Mouse (Mus musculus) MEL (cell line): Measurements from ENCODE around the gene Eif5a. TPM values are rescaled to one million over a fixed set of nuclear protein-coding genes. Genes with fewer than 3 reads are reported as not detected.
A peak's percentile ranks its signal among the peaks of the same experiment; 100 is the strongest.

Source experiments
- DNase-seq: peaks from one replicate; pipeline ENCODE4 v3.0.0; 2011; ENCODE audit warnings: low read depth, low spot score
- H3K27ac ChIP-seq: 2 replicates; pipeline ENCODE4 v1.5.1; 2012; ENCODE audit warnings: low read depth, mild to moderate bottlenecking, control low read depth, low read length, moderate library complexity; ENCODE audit not compliant: control insufficient read depth
- H3K27me3 ChIP-seq, 2 experiments: fragments of 150-350 bp in 1 of 2; sonication (generic) in 1 of 2; 2 replicates each; pipeline ENCODE4 v1.6.1; 2012; ENCODE audit warnings: low read length in 2 of 2, mild to moderate bottlenecking in 2 of 2, improper control_type of control experiment in 1 of 2, moderate library complexity in 1 of 2; ENCODE audit not compliant: insufficient read depth in 2 of 2, control insufficient read depth in 1 of 2
- H3K36me3 ChIP-seq, 2 experiments: 2 replicates each; pipeline ENCODE4 v1.6.1; 2012 to 2014; ENCODE audit warnings: low read length in 2 of 2, improper control_type of control experiment in 1 of 2, inconsistent platforms in 1 of 2, mild to moderate bottlenecking in 1 of 2; ENCODE audit not compliant: insufficient read depth in 2 of 2, control insufficient read depth in 1 of 2
- H3K4me1 ChIP-seq, 2 experiments: fragments of 150-350 bp in 1 of 2; sonication (generic) in 1 of 2; 2 replicates each; pipeline ENCODE4 v1.6.1; 2012; ENCODE audit warnings: low read length in 2 of 2, improper control_type of control experiment in 1 of 2, mild to moderate bottlenecking in 1 of 2; ENCODE audit not compliant: insufficient read depth in 2 of 2, control insufficient read depth in 1 of 2
- H3K4me3 ChIP-seq, 2 experiments: fragments of 150-350 bp in 1 of 2; sonication (generic) in 1 of 2; 2 replicates each; pipeline ENCODE4 v1.5.1; 2012; ENCODE audit warnings: low read depth in 2 of 2, low read length in 2 of 2, mild to moderate bottlenecking in 2 of 2, moderate library complexity in 2 of 2, control low read depth in 1 of 2, improper control_type of control experiment in 1 of 2; ENCODE audit not compliant: control insufficient read depth in 1 of 2, insufficient read depth in 1 of 2
- H3K79me2 ChIP-seq: 2 replicates; pipeline ENCODE4 v1.6.1; 2012; ENCODE audit warnings: mild to moderate bottlenecking, low read length, moderate library complexity; ENCODE audit not compliant: control insufficient read depth, poor library complexity, insufficient read depth
- H3K9ac ChIP-seq: 2 replicates; pipeline ENCODE4 v1.6.1; 2012; ENCODE audit warnings: low read depth, mild to moderate bottlenecking, control low read depth, low read length, moderate library complexity; ENCODE audit not compliant: control insufficient read depth, poor library complexity, severe bottlenecking
- H3K9me3 ChIP-seq: fragments of 150-350 bp; sonication (generic); replicated peaks from 2 replicates; pipeline ENCODE4 v1.6.1; 2012; ENCODE audit warnings: mild to moderate bottlenecking, low read length, improper control_type of control experiment, moderate library complexity; ENCODE audit not compliant: insufficient read depth
- CHD1 ChIP-seq: IDR thresholded peaks from 2 replicates; pipeline ENCODE4 v1.6.1; 2012; ENCODE audit warnings: low read depth, mild to moderate bottlenecking, inconsistent platforms, low read length, improper control_type of control experiment
- CTCF ChIP-seq, 3 experiments: IDR thresholded peaks in 2 of 3; conservative IDR thresholded peaks in 1 of 3; 2 replicates each; pipeline ENCODE4 v1.5.1; 2011 to 2012; ENCODE audit warnings: low read length in 3 of 3, low read depth in 2 of 3, mild to moderate bottlenecking in 2 of 3, improper control_type of control experiment in 1 of 3, inconsistent platforms in 1 of 3, mixed read lengths in 1 of 3, moderate library complexity in 1 of 3; ENCODE audit not compliant: control insufficient read depth in 1 of 3, insufficient read depth in 1 of 3, poor library complexity in 1 of 3, severe bottlenecking in 1 of 3
- E2F4 ChIP-seq: IDR thresholded peaks from 2 replicates; pipeline ENCODE4 v1.6.1; 2011; ENCODE audit warnings: low read depth, low read length, improper control_type of control experiment, borderline replicate concordance
- ELF1 ChIP-seq: IDR thresholded peaks from 2 replicates; pipeline ENCODE4 v1.6.1; 2014; ENCODE audit warnings: low read depth, mild to moderate bottlenecking, inconsistent platforms, low read length, improper control_type of control experiment, moderate library complexity
- EP300 ChIP-seq, 2 experiments: IDR thresholded peaks; 2 replicates each; pipeline ENCODE4 v1.6.1; 2011; ENCODE audit warnings: improper control_type of control experiment in 2 of 2, low read length in 2 of 2, low read depth in 1 of 2, mild to moderate bottlenecking in 1 of 2
- ETS1 ChIP-seq: IDR thresholded peaks from 2 replicates; pipeline ENCODE4 v1.6.1; 2012; ENCODE audit warnings: low read depth, mild to moderate bottlenecking, inconsistent platforms, low read length, improper control_type of control experiment, moderate library complexity
- GABPA ChIP-seq: IDR thresholded peaks from 2 replicates; pipeline ENCODE4 v1.6.1; 2012; ENCODE audit warnings: low read depth, mild to moderate bottlenecking, inconsistent platforms, low read length, improper control_type of control experiment, moderate library complexity
- HCFC1 ChIP-seq: IDR thresholded peaks from 2 replicates; pipeline ENCODE4 v1.6.1; 2012; ENCODE audit warnings: low read depth, mild to moderate bottlenecking, inconsistent platforms, low read length, improper control_type of control experiment, moderate library complexity
- JUND ChIP-seq: IDR thresholded peaks from 2 replicates; pipeline ENCODE4 v1.6.1; 2011; ENCODE audit warnings: low read depth, mild to moderate bottlenecking, improper control_type of control experiment, low read length
- KAT2A ChIP-seq: conservative IDR thresholded peaks from 2 replicates; pipeline ENCODE4 v1.6.1; 2012; ENCODE audit warnings: low read depth, low read length, improper control_type of control experiment, inconsistent platforms
- MAX ChIP-seq: IDR thresholded peaks from 2 replicates; pipeline ENCODE4 v1.6.1; 2011; ENCODE audit warnings: low read length, improper control_type of control experiment
- MAZ ChIP-seq: IDR thresholded peaks from 2 replicates; pipeline ENCODE4 v1.6.1; 2012; ENCODE audit warnings: low read depth, mild to moderate bottlenecking, inconsistent platforms, low read length, improper control_type of control experiment
- MEF2A ChIP-seq: IDR thresholded peaks from 2 replicates; pipeline ENCODE4 v1.6.1; 2014; ENCODE audit warnings: low read depth, mild to moderate bottlenecking, inconsistent platforms, low read length, improper control_type of control experiment; ENCODE audit not compliant: poor library complexity, insufficient replicate concordance, severe bottlenecking; ENCODE audit errors: extremely low read depth
- MYB ChIP-seq: IDR thresholded peaks from 2 replicates; pipeline ENCODE4 v1.6.1; 2011; ENCODE audit warnings: mild to moderate bottlenecking, low read depth, low read length, improper control_type of control experiment
- NRF1 ChIP-seq: IDR thresholded peaks from 2 replicates; pipeline ENCODE4 v1.6.1; 2014; ENCODE audit warnings: low read depth, mild to moderate bottlenecking, inconsistent platforms, low read length, improper control_type of control experiment, moderate library complexity; ENCODE audit not compliant: poor library complexity, insufficient read depth, severe bottlenecking
- POLR2AphosphoS2 ChIP-seq: IDR thresholded peaks from 2 replicates; pipeline ENCODE4 v1.6.1; 2011; ENCODE audit warnings: low read length, improper control_type of control experiment
- POLR2AphosphoS5 ChIP-seq: IDR thresholded peaks from 2 replicates; pipeline ENCODE4 v1.6.1; 2012; ENCODE audit warnings: low read depth, borderline replicate concordance, mild to moderate bottlenecking, inconsistent platforms, low read length, moderate library complexity, mixed read lengths
- RCOR1 ChIP-seq: IDR thresholded peaks from 2 replicates; pipeline ENCODE4 v1.6.1; 2012; ENCODE audit warnings: low read depth, mild to moderate bottlenecking, inconsistent platforms, low read length, improper control_type of control experiment
- SIN3A ChIP-seq: IDR thresholded peaks from 2 replicates; pipeline ENCODE4 v1.6.1; 2012; ENCODE audit warnings: low read length, improper control_type of control experiment, inconsistent platforms
- SMC3 ChIP-seq: IDR thresholded peaks from 2 replicates; pipeline ENCODE4 v1.6.1; 2011; ENCODE audit warnings: low read depth, low read length, improper control_type of control experiment
- TBP ChIP-seq: IDR thresholded peaks from 2 replicates; pipeline ENCODE4 v1.8.0; 2011; ENCODE audit warnings: low read depth, low read length, improper control_type of control experiment
- TCF12 ChIP-seq: IDR thresholded peaks from 2 replicates; pipeline ENCODE4 v1.6.1; 2014; ENCODE audit warnings: low read depth, mild to moderate bottlenecking, inconsistent platforms, low read length, improper control_type of control experiment, moderate library complexity
- UBTF ChIP-seq: IDR thresholded peaks from 2 replicates; pipeline ENCODE4 v1.6.1; 2012; ENCODE audit warnings: low read depth, mild to moderate bottlenecking, inconsistent platforms, low read length, improper control_type of control experiment, moderate library complexity, borderline replicate concordance; ENCODE audit not compliant: insufficient read depth
- USF1 ChIP-seq: IDR thresholded peaks from 2 replicates; pipeline ENCODE4 v1.6.1; 2014; ENCODE audit warnings: low read depth, mild to moderate bottlenecking, inconsistent platforms, low read length, improper control_type of control experiment, moderate library complexity
- ZC3H11A ChIP-seq: IDR thresholded peaks from 2 replicates; pipeline ENCODE4 v1.6.1; 2012; ENCODE audit warnings: low read depth, mild to moderate bottlenecking, inconsistent platforms, low read length, improper control_type of control experiment
- ZMIZ1 ChIP-seq: IDR thresholded peaks from 2 replicates; pipeline ENCODE4 v1.6.1; 2012; ENCODE audit warnings: low read depth, mild to moderate bottlenecking, inconsistent platforms, low read length, improper control_type of control experiment, moderate library complexity
- ZNF384 ChIP-seq: IDR thresholded peaks from 2 replicates; pipeline ENCODE4 v1.6.1; 2012; ENCODE audit warnings: low read depth, mild to moderate bottlenecking, inconsistent platforms, low read length, improper control_type of control experiment
- polyA plus RNA-seq, 2 experiments: library from polyadenylated mRNA; stranded (reverse) in 1 of 2; unstranded in 1 of 2; fragments of >175 nt in 1 of 2; fragments of >200 nt in 1 of 2; gene quantifications; 2 replicates each; pipeline versions ENCODE4 v1.2.1 to v1.2.4; 2012; ENCODE audit warnings: low replicate concordance in 2 of 2, low read depth in 1 of 2; ENCODE audit not compliant: insufficient read length in 2 of 2, insufficient read depth in 1 of 2, missing spikeins in 1 of 2
- total RNA-seq: library from RNA; depleted of rRNA; stranded (reverse); fragments of 300-350 nt; gene quantifications from 2 replicates; pipeline ENCODE4 v1.2.3, GENCODE M21; 2012

The Eif5a gene
- total and polyA plus RNA-seq, 3 experiments = 1,272 to 3,185 (median 1,428) TPM

- peak; percentile 86 for TF ChIP-seq TBP
- peak; percentile 56 for TF ChIP-seq MAZ
- TF ChIP-seq CTCF (IDR thresholded peaks at IDR 0.05 in 2 of 3, conservative IDR thresholded peaks at IDR 0.05 in 1 of 3; ENCODE audit: control insufficient read depth in 1 of 3, insufficient read depth in 1 of 3, low read depth in 2 of 3, low read length in 3 of 3, poor library complexity in 1 of 3, severe bottlenecking in 1 of 3) = peak; percentile 49 to 62 (median 59)
- TF ChIP-seq ETS1 = peak; percentile 58
- peak; percentile 84; the same call in 1 of the 2 replicates for TF ChIP-seq HCFC1
Observed at GRCm38 (mm10) chr11:69921114-69922011, at the start of gene Eif5a (continued).

GRCm38 (mm10) chr11:69970775-69971174 lies 49.0 kb upstream of the Eif5a start:
- Histone ChIP-seq H3K9me3 (no peaks in the 10 kb centered on the region), H3K4me1 (peaks cover 0 to 4% of the 10 kb centered on the region in 2 experiments; a peak in 2 of 4 replicates), H3K4me3 (no peak overlapping the region), H3K79me2 (no peaks in the 10 kb centered on the region), H3K36me3 (peaks cover 4 to 28% of the 10 kb centered on the region in 2 experiments), H3K9ac (no peak overlapping the region), H3K27me3 (no peaks in the 10 kb centered on the region), H3K27ac (no peak overlapping the region)
- no peak for DNase-seq
- no peak for TF ChIP-seq HCFC1
- no peak for TF ChIP-seq RCOR1
- TF ChIP-seq KAT2A = no peak
- TF ChIP-seq GABPA = no peak
- TF ChIP-seq MAZ = no peak
- no peak for TF ChIP-seq MEF2A
- no peak for TF ChIP-seq ETS1
- TF ChIP-seq ZMIZ1 = no peak
- no peak for TF ChIP-seq ZC3H11A
- TF ChIP-seq EP300 (IDR thresholded peaks at IDR 0.05; ENCODE audit: low read depth in 1 of 2, low read length in 2 of 2) = no peak
- no peak for TF ChIP-seq TCF12

- Histone ChIP-seq H3K27ac (no peak overlapping the region), H3K27me3 (no peaks in the 10 kb centered on the region), H3K4me1 (peaks cover 0 to 4% of the 10 kb centered on the region in 2 experiments; a peak in 2 of 4 replicates), H3K79me2 (no peaks in the 10 kb centered on the region), H3K9me3 (no peaks in the 10 kb centered on the region), H3K4me3 (no peak overlapping the region), H3K9ac (no peak overlapping the region), H3K36me3 (peaks cover 4 to 25% of the 10 kb centered on the region in 2 experiments)
- no peak for DNase-seq
- TF ChIP-seq USF1 (no peak), RCOR1 (no peak), E2F4 (no peak), MAX (no peak), ZNF384 (no peak), JUND (no peak), CHD1 (no peak), TBP (no peak), SIN3A (no peak), ELF1 (no peak), NRF1 (no peak), ETS1 (no peak), SMC3 (no peak), POLR2AphosphoS5 (no peak), MYB (no peak), CTCF (IDR thresholded peaks at IDR 0.05 in 2 of 3, conservative IDR thresholded peaks at IDR 0.05 in 1 of 3; ENCODE audit: control insufficient read depth in 1 of 3, insufficient read depth in 1 of 3, low read depth in 2 of 3, low read length in 3 of 3, poor library complexity in 1 of 3, severe bottlenecking in 1 of 3) (no peak), UBTF (no peak), POLR2AphosphoS2 (no peak)
Observed at GRCm38 (mm10) chr11:69970222-69970621, 48.5 kb upstream of the Eif5a start.
